Mouse (Mus musculus) urinary bladder, postnatal 4 days (tissue): ENCODE data around the gene Sptbn4.
A peak's percentile ranks its signal among the peaks of the same experiment; 100 is the strongest.

Experiments used
- DNase-seq, 2 experiments: peaks; one replicate each; pipeline ENCODE4 v3.0.0; 2021 to 2022; ENCODE audit warnings: low spot score in 2 of 2

Gene Sptbn4

GRCm38 (mm10) chr7:27433794-27434193 lies 13.7 kb downstream of the Sptbn4 start:
- no peak for DNase-seq

DNA sequence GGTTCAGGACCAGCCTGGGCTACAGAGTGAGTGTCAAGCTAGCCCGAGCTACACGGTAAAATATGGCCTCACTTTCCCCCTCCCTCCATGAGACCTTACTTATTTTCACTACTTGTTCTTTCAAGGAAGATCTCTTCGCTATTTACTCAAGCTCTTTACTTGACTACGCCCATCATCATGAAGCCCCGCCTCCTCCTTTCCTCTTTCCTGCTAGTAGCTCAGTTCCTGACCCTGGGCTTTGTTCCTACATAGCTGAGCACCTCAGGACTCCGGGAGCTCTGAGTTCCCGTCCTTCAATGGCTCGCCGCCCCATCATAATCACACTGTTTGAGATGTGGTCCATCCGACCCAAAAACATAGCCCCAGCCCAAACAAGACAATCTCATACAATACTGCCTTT lies 14.1 kb downstream of the Sptbn4 start:
- DNase-seq, result no peak

DNA sequence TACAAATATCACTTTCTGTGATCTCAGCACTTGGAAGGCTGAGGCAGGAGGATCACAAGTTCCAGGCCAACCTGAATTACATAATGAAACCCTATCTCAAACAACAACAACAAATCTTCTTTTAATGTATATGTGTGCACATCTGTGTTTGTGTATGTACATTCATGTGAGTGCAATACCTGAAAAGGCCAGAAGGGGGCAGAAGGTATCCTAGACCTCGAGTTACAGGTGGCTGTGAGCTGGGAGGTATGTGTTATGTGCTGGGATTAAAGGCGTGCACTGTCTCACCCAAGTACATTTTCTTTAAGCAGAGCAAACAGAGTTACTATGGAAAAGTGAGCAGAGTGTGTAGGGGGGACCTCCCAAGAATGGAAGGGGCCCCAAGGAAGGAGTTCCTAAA lies 18.4 kb downstream of the Sptbn4 start:
- DNase-seq, result no peak

- DNase-seq, result no peak
Measured at GRCm38 (mm10) chr7:27428002-27428401, 19.5 kb downstream of the Sptbn4 start.

- DNase-seq, result no peak
Measured at GRCm38 (mm10) chr7:27427387-27427786, 20.1 kb downstream of the Sptbn4 start.

- DNase-seq, result no peak
Measured at GRCm38 (mm10) chr7:27423556-27424326, 23.7 kb downstream of the Sptbn4 start.

GRCm38 (mm10) chr7:27419101-27419500 lies 28.4 kb downstream of the Sptbn4 start:
- no peak for DNase-seq

DNA sequence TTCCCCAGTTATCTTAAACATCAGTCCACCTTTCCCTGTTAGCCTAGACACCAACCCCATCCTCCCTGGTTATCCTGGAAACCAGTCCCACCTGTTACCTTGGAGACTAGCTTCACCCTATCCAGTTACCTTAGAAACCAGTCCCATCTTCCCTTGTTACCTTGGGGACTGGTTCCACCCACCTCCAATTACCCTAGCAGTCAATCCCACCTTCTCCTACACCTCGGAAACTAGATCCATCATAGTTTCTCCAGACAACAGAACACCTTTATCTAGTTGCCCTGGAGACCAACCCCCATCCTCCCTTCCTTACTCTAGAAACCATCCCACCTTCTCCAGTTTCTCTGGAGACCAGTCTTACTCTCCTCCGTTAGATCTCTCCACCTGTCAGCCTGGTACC lies 30.3 kb downstream of the Sptbn4 start:
- no peak for DNase-seq

GRCm38 (mm10) chr7:27408379-27409176 lies 38.9 kb downstream of the Sptbn4 start:
- peak; percentile 64 to 76 for DNase-seq

DNA sequence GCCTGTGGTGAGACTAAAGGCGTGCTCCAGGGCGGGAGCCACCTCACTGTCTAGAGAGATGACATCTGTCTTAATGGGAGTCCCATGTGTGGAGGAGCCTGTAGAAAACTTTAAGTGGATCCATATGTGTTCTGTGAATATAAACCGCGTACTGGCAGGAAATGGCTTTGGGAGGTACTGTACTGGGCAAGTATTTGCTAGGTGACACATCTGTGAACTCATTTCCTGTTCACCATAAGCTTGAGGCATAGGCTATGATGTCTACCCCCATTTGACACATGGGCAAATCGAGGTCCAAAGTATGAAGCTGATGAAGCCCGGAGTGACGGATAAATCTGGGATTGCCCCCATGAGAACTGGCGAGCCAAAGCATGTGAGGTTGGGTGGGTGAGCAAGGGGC lies 39.7 kb downstream of the Sptbn4 start:
- no peak for DNase-seq

DNA sequence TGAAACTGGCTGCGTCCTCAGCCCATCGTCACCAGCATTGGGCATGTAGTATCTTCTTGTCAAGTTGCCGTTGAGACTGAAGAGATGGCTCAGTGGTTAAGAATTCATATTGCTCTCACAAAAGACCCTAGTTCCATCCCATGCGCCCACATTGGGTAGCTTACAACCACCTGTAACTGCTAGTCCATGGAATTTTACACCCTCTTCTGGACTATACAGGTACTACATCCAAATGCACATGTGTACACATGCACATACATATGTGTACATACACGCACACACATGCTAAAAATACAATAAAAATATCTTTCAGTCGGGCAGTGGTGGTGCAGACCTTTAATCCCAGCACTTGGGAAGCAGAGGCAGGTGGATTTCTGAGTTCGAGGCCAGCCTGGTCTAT lies 41.0 kb downstream of the Sptbn4 start:
- no peak for DNase-seq

GRCm38 (mm10) chr7:27404203-27404942 lies 43.1 kb downstream of the Sptbn4 start:
- DNase-seq, result no peak

DNA sequence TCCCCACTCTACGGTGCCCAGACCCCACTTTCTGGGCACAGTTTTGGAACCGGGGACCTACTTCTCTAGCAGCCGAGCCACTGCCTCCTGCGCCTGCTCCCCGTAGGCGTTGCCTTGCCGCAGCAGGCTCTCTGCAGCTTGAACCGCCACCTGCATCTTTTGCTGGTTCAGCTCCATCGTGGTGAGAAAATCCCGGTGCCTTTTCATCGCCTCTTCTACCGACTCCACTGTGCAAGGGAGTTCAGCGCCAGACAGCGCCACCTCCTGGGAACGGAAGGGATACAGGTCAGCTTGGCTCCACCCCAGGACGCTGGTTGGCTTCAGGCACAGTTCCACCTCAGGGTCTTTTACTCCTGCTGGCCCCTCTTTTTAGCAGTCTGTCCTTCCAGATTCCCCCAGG lies 44.8 kb downstream of the Sptbn4 start:
- DNase-seq, result peak in 1 of 2 experiments; percentile 71

GRCm38 (mm10) chr7:27400545-27400944 lies 46.9 kb downstream of the Sptbn4 start:
- no peak for DNase-seq

GRCm38 (mm10) chr7:27397048-27397949 lies 50.2 kb downstream of the Sptbn4 start:
- DNase-seq, result no peak

GRCm38 (mm10) chr7:27396184-27397047 lies 51.1 kb downstream of the Sptbn4 start:
- DNase-seq, result no peak

- DNase-seq, result no peak
Measured at GRCm38 (mm10) chr7:27395521-27396183, 51.8 kb downstream of the Sptbn4 start.

DNA sequence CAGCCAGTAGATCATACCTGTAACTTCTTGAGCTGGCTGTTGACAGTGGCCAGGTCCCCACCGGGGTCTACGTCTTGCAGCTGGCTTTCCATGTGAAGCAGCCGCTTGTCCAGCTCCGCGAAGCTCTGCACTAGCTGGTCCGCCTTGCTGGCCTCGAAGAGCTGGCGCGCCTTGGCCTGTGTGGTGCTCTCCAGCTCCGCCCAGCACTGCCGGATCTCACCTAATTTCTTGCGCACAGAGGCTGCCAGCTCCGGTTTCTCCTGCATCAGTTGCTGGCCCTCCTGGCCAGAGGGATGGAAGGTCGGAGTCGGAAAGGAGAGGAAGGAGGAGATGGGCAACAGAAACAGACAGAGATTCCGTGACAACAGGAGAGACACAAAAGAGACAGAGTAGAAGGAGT lies 56.1 kb downstream of the Sptbn4 start:
- DNase-seq, result no peak

- DNase-seq, result no peak
Measured at GRCm38 (mm10) chr7:27389213-27389612, 58.3 kb downstream of the Sptbn4 start.

- peak in 1 of 2 experiments; percentile 77 for DNase-seq
Measured at GRCm38 (mm10) chr7:27384731-27385130, 62.8 kb downstream of the Sptbn4 start.
